Mouse (Mus musculus) megakaryocyte, adult 5-6 weeks (primary cell): ENCODE measurements around the gene Pex10. TPM values are rescaled to one million over a fixed set of nuclear protein-coding genes. Genes with fewer than 3 reads are reported as not detected.

ENCODE experiments used
- ATAC-seq: 2 replicates; pipeline ENCODE4 v1.8.0; 2016; ENCODE audit warnings: mild to moderate bottlenecking, inconsistent platforms; ENCODE audit not compliant: poor library complexity, severe bottlenecking
- total RNA-seq, 2 experiments: library from RNA; stranded (forward) in 1 of 2; stranded (reverse) in 1 of 2; fragments of 153-499, 151-499 nt in 1 of 2; fragments of 221-1000, 200-1000 nt in 1 of 2; gene quantifications; 2 replicates each; pipeline versions ENCODE4 v1.2.3 to v1.2.4; 2015 to 2017

Gene Pex10
- total RNA-seq, 2 experiments from 2014 or later, result 4.3 to 5.7 TPM

GRCm38 (mm10) chr4:155090688-155091449, 24.1 kb downstream of the Pex10 start:
- no peak for ATAC-seq

- ATAC-seq, result no peak
Measured at GRCm38 (mm10) chr4:155092718-155093430, 26.1 kb downstream of the Pex10 start.

- no peak for ATAC-seq
Measured at GRCm38 (mm10) chr4:155093431-155094149, 26.8 kb downstream of the Pex10 start.

- peak; percentile 67 for ATAC-seq
Measured at GRCm38 (mm10) chr4:155094565-155094964, 27.7 kb downstream of the Pex10 start.

- peak; percentile 93 for ATAC-seq
Measured at GRCm38 (mm10) chr4:155095238-155095900, 28.6 kb downstream of the Pex10 start.

- no peak for ATAC-seq
Measured at GRCm38 (mm10) chr4:155095967-155096366, 29.2 kb downstream of the Pex10 start.

- no peak for ATAC-seq
Measured at GRCm38 (mm10) chr4:155097452-155097851, 30.6 kb downstream of the Pex10 start.

- ATAC-seq, result no peak
Measured at GRCm38 (mm10) chr4:155098572-155098971, 31.8 kb downstream of the Pex10 start.

- no peak for ATAC-seq
Measured at GRCm38 (mm10) chr4:155107886-155108285, 41.1 kb downstream of the Pex10 start.

GRCm38 (mm10) chr4:155109471-155109870, 42.7 kb downstream of the Pex10 start:
- no peak for ATAC-seq

- ATAC-seq, result no peak
Measured at GRCm38 (mm10) chr4:155113766-155114410, 47.1 kb downstream of the Pex10 start.

GRCm38 (mm10) chr4:155116607-155117006, 49.8 kb downstream of the Pex10 start:
- peak; percentile 81 for ATAC-seq

GRCm38 (mm10) chr4:155117396-155117978, 50.7 kb downstream of the Pex10 start:
- ATAC-seq, result 0 out of 2 replicates have a peak, but pooled peaks have one; percentile 16

GRCm38 (mm10) chr4:155118278-155118677, 51.5 kb downstream of the Pex10 start:
- no peak for ATAC-seq

GRCm38 (mm10) chr4:155120038-155120437, 53.2 kb downstream of the Pex10 start:
- ATAC-seq, result no peak

GRCm38 (mm10) chr4:155120583-155120982, 53.8 kb downstream of the Pex10 start:
- ATAC-seq, result peak; percentile 1; the same call in 1 of the 2 replicates

- no peak for ATAC-seq
Measured at GRCm38 (mm10) chr4:155121222-155121621, 54.4 kb downstream of the Pex10 start.
